Mouse (Mus musculus) liver, postnatal 0 days (tissue): ENCODE results near the gene Tbc1d1.

Source experiments
- CTCF ChIP-seq: sonication (generic); IDR thresholded peaks from 2 replicates; pipeline ENCODE4 v1.5.1; 2016; ENCODE audit warnings: antibody characterized with exemption, low read depth
- EP300 ChIP-seq: IDR thresholded peaks from 2 replicates; pipeline ENCODE4 v1.6.1; 2016; ENCODE audit warnings: antibody characterized with exemption, low read depth, mild to moderate bottlenecking

- TF ChIP-seq EP300 (no peak), CTCF (no peak)
Measured at GRCm38 (mm10) chr5:64285851-64286250, 129.7 kb downstream of the Tbc1d1 start.
